Mouse (Mus musculus): Measurements from ENCODE around the gene Irx1. TPM values are rescaled to one million over a fixed set of nuclear protein-coding genes. Genes with fewer than 3 reads are reported as not detected.

The Irx1 gene
- total RNA-seq (2014; fragmentation: Nextera tagmentation) (not detected in 2 replicates), total RNA-seq (2017) (not detected in 2 replicates)

DNA sequence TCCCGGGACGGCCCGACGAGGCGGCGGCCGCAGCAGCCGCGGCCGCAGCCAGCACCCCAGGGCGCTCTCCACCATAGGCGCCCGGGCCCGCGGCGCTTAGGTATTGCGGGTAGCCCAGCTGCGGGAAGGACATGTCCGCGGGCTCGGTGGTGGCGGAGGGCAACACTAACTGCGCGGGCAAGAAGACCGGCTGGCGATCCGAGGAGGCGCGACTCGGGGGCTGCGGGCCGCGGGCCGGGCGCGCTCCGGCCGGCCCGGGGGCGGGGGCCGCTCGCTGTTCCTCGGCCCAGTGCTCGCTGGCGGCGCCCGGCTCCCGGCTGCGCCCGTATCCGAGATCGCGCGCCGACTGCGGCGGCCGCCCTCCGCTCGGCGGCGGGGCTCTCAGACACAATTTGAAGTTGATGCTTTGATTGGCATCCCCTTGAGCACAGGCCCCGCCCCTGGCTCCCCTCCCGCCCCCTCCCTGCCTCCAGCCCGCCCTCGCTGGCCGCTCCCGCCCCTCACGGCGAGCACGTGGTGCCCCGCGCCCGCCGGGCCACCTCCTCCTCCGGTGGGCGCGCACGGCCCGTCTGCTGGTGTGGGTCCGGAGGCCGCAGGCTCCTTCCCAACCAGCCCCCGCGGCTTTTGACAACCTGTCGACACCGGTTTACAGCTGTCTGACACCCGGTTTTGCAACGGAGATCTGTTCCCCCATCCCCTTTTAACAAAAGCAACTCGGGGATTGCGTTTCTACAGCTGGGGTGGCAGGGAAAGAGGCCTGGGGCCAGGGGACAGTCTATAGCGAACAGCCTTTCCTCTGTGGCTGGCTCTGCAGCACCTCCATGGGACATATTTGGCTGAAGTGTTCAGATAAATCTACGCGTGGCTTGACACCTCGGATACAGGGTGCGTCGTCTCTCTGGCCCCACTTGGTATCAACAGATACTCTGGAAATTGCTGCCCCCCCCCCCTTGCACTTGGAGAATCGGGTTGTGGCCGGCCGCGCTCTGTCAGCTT, at the start of gene Irx1:
TSS of gene Irx1 (minus strand) at position 368 of the 996 bp plus-strand sequence.
- ATAC-seq (replicated peaks; ENCODE audit: low FRiP score, low TSS enrichment, poor library complexity, severe bottlenecking) = no peak

DNA sequence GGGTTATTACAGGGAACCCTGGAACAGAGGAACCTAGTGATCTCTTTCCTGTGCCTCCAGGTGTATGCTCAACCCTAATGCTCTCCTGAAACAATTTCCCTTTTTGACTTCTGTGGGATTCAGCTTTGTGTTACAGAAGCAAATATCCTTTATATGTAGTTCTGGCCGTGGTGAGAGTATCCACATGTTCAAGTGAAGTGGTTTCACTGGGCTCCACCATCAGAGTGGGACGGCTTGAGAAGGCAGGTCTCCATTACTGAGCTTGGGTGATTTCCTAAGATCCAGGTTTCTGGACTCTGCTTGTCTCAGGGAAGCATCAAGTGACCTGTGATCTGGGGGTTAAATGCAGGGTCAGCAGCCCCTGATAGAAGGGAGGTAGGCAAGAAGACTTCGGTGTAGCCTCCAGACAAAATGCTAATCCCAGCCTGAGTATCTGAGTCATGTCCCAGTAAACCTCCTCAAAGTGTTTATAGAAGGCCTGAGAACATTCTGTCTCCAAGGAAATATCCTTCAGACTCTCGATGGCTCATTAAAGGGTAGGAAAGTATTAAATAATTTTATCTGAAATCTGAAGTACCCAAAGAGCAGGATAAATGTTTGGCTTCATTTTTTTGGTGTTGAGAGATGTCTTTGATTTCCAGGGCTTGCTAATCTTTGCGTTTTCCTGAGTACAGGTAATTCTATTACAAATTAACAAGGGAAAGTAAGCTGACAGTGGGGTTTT, 16.6 kb upstream of the Irx1 start:
- ATAC-seq (replicated peaks; ENCODE audit: low FRiP score, low TSS enrichment, poor library complexity, severe bottlenecking) = no peak

DNA sequence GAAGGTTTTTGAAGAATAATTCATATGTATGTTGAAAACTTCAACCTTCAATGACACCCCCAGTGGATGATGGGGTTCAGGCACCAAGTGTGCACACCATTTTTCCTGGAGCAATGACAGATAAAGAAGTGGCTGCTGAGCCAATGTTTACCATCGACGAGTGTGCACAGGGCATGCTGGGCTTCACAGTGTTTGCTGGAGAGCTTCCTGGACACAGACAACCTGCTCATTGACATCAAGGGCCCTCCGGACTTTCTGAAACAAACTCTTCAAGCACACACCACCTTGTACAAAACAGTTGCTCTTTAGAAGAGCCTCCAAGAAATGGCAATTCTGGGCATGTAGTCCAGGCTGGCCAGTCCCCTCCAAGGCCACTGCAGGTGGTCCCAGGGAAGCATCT, 12.2 kb upstream of the Irx1 start:
- no peak for ATAC-seq (replicated peaks; ENCODE audit: low FRiP score, low TSS enrichment, poor library complexity, severe bottlenecking)

DNA sequence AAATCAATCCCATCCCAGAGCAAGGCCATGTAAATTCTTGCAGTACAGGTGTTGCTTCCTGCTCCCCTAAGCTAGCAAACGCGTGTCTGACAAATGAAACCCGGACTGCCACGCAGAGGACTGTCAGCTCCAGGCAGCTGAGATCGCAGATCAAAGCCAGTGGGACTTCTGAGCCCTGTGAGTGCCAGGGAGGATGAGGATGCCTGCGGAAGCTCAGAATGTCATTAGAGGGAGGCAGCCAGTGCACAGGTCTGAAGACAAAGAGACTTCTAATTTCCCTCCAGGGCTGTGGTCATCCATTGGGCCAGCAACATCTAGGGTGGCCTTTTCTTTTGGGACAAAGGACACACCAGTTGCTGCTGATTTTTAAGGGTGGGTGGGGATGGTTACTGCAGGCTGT, 4.8 kb upstream of the Irx1 start:
- no peak for ATAC-seq (replicated peaks; ENCODE audit: low FRiP score, low TSS enrichment, poor library complexity, severe bottlenecking)

DNA sequence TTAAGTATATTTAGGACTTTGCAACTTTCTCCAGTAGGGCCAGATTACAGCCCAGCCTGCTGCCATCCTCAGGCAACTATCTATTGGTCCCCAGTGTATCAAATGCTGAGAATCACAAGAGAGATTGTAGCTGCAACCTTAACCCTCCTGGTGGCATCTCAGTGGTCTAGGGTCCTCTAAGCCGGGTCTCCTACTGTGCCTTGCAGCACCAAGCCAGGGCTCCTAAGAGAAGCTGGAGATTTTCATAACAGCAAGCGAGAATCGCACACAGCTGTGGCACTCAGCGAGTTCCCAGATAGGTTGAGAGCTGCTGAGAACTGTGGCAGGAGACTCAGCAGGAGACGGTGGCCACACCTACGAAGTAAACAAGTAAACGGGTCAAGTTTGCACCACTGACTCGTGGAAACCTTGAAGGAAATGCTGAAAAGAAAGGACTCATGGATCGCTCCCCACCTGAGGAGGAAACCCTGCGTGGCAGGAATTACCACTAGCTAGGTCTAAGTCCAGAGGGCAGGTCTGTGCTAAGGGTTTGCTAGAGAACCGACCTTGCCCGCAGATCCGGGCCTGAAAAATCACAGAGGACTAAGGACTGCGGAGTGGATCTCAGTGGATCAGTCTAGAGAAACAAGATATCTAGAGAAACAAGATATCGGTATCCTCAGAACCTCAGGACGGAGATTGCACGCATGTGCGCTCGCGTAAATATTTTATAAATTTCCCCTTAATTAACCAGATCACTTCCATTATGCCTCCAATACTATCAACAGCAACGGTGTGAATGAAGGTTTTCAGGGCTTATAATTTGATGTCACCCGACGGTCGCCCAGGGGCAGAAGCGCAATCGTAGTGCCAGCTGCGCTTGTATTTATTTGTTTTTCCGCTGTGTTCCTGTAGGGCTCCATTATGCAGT, 4.1 kb upstream of the Irx1 start:
- no peak for ATAC-seq (replicated peaks; ENCODE audit: low FRiP score, low TSS enrichment, poor library complexity, severe bottlenecking)

DNA sequence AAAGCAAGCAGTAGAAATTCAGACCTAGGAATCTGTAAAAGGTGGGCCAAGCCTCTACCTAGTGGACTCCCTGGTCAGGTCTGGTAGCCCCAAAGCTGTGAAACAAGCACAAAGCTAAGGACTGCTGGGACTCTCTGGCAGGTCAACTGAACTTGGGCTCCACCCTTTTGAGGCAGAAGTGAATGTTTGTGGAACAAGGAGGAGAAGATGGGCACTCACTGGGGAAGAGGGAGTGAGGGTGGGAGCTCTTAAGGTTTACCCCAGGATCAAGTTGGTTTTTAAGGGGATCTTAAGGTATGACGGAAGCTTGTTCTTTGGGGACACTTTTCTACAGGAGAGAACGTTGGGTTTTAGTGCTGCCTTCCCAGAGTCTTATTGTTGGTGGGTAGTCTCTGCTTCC, 3.1 kb upstream of the Irx1 start:
- no peak for ATAC-seq (replicated peaks; ENCODE audit: low FRiP score, low TSS enrichment, poor library complexity, severe bottlenecking)

DNA sequence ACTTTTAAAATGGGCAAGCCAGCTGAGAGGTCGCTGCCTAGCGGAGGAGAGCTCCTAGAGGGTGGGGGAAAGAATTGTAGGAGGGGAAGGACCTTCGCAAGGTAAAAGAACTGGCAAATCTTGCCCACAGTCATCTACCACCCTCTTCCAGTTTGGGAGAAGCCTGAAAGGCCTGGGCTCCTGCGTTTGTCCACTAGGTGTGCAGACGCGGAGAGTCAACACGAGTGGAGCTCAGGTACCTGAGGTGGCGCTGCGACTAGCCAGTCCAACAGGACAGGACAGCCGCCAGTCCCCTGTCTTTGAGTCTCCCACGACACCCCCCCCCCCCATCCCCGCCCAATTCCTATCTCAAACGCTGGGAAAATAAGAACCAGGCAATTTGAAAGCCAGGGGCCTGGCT, 843 bp upstream of the Irx1 start:
- ATAC-seq (replicated peaks; ENCODE audit: low FRiP score, low TSS enrichment, poor library complexity, severe bottlenecking) = no peak

DNA sequence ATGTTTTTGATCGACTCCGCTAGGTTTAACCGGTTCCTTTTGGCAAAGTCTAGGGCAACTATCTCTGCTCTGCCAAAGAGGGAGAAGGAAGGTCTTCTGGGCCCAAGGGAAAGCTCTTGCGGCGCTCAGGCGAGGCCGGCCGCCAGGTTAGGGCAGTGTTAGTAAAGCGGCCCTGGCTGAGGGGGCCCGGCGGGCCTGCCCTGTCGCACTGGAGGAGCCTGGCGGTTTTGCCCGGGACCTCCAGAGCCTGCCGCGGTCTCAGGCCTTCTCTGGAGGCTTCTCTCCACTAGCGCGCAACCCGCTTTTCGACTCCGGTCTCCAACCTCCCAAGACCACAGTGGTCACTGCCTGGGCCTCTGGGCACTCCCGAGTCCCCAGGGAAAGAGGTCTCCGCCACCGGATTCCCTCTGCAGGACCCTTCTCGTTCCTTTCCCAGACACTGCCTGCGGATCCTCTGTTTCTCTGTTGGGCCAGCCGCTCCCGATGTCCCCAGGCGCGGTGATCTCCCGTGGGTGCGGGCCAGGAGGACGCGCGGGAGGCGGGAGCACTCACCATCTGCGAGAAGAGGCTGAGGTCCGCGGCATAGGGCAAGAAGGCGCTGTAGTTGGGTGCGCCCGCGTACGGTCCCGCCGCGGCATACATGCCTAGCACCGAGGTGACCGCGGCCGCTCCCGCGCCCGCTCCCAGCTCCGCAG, 715 bp downstream of the Irx1 start:
- no peak for ATAC-seq (replicated peaks; ENCODE audit: low FRiP score, low TSS enrichment, poor library complexity, severe bottlenecking)

DNA sequence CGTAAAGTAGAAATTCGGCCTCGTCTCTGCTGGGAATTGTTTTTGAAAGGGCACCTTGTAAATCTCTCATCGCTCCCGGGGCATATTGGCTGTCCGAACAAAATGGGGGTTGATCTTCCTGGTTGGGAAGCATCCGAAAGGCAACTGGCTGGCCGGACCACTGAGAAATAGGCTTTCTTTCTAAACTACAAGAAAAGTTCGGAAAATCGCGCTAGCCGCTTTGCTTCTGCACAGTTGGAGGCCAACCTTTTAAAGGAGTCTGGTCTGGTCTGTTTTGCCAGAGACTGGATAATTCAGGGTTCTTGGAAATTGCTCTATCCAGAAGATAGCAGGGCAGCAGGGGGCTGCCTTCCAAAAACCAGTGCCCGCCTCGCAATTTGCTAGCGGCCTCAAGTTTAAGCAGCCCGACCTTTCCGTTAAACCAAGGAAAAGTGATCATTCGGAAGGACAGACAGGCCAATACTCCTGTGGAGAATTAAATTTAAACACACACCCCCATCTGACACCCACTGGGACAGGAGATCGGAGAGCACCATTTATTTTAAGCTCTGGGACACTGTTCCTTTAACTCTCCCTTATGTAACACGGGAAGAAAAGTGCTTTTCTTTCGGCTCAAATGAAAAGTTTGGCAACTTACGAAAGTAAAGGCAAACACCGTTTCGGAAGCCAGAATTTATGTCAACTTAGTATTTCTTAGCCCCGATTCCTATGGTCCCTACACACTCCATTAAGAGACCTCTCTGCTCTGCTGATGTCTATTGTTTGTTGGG, 1.4 kb downstream of the Irx1 start:
- ATAC-seq (replicated peaks; ENCODE audit: low FRiP score, low TSS enrichment, poor library complexity, severe bottlenecking) = no peak

DNA sequence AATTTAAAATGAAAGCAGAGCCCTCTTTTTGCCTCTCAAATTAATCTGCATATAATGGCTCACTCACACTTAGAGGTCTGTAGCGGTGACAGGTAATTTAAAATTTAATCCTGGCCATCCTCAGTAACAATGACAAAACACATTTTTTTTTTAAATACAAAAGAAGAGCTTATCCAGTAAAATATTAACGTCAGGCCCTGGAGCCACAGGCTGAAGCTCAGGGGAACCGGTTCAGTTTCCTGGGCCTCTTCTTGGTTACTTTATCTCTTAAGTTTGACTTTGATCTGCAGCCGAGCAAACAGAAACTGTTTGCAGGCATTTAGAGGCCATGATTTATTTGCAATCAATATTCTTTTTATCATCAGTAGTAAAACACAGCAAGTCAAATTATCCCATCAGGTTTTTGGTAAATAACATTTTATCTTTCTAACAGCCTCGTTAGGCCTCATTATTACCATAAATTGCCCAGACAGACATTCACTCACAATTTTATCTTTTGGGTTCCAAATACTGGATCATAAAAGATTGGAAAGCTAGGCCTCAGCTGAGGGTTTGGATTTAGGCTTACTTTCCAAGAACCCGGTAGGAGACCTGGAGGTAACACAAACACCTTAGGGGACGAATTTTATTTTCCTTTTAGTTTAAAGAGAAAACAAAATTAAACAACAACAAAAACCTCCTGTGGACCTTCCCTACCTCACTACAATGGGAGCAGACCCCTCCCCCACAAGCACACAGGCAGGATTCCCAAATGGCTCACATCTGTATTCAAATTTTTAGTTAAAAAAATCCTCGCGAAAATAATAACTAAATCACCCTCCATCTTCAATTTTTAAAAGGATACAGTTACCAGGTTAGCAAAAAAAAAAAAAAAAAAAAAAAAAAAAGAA, 2.4 kb downstream of the Irx1 start:
- ATAC-seq (replicated peaks; ENCODE audit: low FRiP score, low TSS enrichment, poor library complexity, severe bottlenecking) = no peak

DNA sequence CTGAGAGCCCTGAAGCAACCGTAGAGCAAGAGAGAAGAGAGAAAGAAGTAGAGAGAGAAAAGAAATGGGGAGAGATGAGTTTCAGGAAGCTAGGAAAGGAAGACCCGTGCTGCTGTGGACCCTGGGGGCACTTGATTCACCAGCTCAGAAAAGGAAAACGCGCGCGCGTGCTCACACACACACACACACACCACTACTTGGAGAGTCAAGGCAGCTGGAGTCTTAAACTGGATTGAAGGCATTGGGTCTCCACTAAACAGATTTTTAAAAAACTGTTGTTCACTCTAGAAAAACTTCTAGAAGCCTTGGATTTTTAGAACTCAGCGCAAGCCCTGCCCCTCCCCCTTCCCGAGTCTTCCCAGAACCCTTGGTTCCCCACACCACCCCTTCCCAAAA, 3.2 kb downstream of the Irx1 start:
- ATAC-seq (replicated peaks; ENCODE audit: low FRiP score, low TSS enrichment, poor library complexity, severe bottlenecking) = no peak

DNA sequence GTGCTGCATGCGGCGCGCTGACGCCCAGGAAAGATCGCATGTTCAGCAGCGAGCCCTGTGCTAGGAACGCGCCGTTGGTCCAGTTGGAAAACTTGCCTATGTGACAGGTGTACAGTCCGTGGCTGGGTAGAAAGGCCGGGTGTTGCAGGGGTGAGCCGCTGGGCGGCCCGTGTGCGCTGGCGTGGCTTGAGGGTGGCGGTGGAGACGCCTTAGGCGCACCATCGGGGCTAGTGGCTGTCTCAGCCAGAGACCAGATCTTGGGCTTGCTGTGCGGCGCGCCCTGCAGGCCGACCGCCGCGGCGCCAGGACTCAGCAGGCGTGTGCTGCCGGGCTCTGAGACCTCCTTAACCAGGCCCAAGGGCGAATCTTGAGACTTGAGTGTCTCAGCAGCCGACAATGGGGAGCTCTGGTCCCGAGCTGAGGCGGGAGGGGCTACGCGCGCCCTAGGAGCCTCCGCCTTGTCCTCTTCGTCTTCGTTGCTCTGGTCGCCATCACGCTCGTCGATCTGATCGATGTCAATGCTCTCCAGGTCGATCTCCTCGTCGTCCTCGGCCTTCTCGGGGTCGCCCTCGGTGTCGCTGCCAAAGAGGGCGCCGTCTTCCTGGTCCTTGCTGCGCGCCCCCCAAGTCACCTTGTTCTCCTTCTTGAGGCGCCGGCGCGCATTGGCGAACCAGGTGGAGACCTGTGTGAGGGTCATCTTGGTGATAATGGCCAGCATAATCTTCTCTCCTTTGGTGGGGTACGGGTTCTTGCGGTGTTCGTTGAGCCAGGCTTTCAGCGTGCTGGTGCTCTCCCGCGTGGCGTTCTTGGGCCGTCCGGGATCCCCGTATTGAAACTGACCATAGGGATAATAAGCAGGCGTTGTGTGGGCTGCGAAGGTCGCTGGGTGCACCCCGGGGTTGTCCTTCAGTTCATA, 3.9 kb downstream of the Irx1 start:
- no peak for ATAC-seq (replicated peaks; ENCODE audit: low FRiP score, low TSS enrichment, poor library complexity, severe bottlenecking)

DNA sequence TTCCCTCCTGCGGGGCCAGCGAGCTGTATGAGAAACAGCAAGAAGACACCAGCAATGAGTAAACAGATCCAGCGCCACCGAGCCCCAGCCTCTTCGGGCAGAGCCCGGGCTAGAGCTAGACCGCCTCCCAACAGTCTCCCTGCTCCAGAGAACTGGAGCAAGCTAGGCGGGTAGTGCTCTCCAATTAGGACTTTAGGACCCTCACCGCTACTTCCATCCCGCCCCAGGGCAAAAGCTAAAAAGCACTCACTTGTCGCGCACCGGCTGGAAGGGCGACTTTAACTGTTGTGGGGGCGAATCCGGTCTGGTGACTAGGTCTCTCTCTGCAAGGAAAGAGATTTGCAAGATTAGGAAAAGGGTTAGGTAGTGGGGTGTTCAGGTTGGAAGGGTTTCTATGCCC, 4.9 kb downstream of the Irx1 start:
- ATAC-seq (replicated peaks; ENCODE audit: low FRiP score, low TSS enrichment, poor library complexity, severe bottlenecking) = no peak

DNA sequence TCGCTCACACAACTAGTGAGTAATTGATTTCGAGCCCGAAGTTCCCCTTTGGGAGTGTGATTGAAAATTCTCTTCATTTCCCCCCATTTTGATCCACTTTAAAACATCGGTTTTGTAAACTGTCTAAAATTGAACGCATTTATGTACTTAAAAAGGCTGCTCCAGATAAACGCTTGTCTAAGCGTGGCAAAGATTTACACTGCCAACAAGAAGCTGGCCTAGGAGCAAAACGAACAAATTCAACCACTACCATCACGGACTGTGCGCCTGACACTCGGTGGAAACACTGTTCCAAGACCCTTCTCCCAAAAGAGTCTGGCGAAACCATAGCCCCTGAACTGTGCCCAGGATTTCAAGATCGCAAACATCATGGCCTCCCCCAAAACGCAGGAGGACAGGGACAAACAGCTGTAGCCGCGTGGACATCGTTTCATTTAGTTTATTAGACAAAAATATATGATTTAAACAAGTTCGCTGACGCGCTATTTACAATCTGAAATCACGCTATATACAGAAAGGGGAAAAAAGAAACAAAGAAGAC, 5.6 kb downstream of the Irx1 start:
- ATAC-seq (replicated peaks; ENCODE audit: low FRiP score, low TSS enrichment, poor library complexity, severe bottlenecking) = no peak

DNA sequence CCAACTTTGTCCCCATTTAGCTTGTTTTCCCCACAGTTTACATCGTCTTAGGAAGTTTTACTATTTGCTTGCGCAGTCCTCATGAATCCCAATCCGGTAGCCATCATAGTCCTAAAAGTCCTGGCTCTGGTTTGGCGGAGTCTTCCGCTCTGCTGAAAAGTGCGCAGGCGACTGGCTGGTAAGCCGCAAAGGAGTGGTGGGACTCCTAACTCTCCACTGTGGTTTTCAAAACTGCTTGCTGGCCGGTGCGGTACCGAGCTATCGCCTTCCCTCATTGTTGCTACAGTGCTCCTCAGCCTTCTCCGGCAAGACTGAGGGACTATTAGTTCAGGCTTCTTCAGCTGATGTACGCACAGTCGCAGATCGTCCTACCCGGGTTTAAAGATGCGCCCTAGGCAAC, 6.4 kb downstream of the Irx1 start:
- no peak for ATAC-seq (replicated peaks; ENCODE audit: low FRiP score, low TSS enrichment, poor library complexity, severe bottlenecking)

DNA sequence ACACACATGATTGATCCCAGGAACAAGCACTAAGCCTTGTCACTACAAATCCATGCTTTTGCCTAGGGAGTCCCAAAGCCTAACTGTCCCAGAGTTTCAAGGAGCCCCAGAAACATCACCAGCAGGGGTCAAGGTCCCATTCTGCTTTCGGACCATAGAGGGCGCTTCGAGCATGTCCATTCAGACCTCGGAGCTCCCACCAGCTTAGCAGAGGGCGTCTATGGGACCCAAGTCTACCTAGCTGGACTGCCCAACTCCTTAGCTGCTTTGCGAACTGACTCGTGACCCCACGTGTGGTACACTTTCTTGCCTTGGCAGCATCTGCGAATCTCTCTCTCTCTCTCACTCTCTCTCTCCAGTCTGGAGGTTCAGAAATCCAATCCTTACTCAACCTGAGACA, 7.0 kb downstream of the Irx1 start:
- no peak for ATAC-seq (replicated peaks; ENCODE audit: low FRiP score, low TSS enrichment, poor library complexity, severe bottlenecking)
